Mouse (Mus musculus) cerebellum, adult 2 months (tissue): ENCODE measurements around the gene Ahdc1.

Source experiments
- CTCF ChIP-seq: fragments of 200-500 bp; IDR thresholded peaks from 2 replicates; pipeline ENCODE4 v1.5.1; 2011; ENCODE audit warnings: low read depth, mild to moderate bottlenecking, control low read depth, low read length, moderate library complexity, borderline replicate concordance; ENCODE audit not compliant: insufficient read depth
- POLR2A ChIP-seq: fragments of 200-500 bp; IDR thresholded peaks from 2 replicates; pipeline ENCODE4 v1.6.1; 2011; ENCODE audit warnings: low read length, control low read depth, borderline replicate concordance; ENCODE audit not compliant: insufficient read depth

GRCm38 (mm10) chr4:133014896-133015709 is 4.0 kb downstream of the Ahdc1 start:
- TF ChIP-seq CTCF = no peak
- TF ChIP-seq POLR2A = no peak
